Mouse (Mus musculus) lung, embryonic 16.5 days (tissue): ENCODE results near the gene Cep97. TPM values are rescaled to one million over a fixed set of nuclear protein-coding genes. Genes with fewer than 3 reads are reported as not detected.
A peak's percentile ranks its signal among the peaks of the same experiment; 100 is the strongest.

ENCODE experiments used
- ATAC-seq: fragments of 200-750 bp; cut with Nextera tagmentation; 2 replicates; pipeline ENCODE4 v1.8.0; 2017; ENCODE audit warnings: low read depth, mild to moderate bottlenecking, moderate library complexity
- H3K27ac ChIP-seq: fragments of 300-500 bp; sonication (generic); 2 replicates; pipeline ENCODE4 v1.5.1; 2014; ENCODE audit warnings: mild to moderate bottlenecking, control low read depth, low read length
- H3K27me3 ChIP-seq: fragments of 300-500 bp; sonication (generic); 2 replicates; pipeline ENCODE4 v1.6.1; 2014; ENCODE audit warnings: low read depth, low read length, mixed read lengths; ENCODE audit not compliant: control insufficient read depth, insufficient read depth
- H3K36me3 ChIP-seq: fragments of 300-500 bp; sonication (generic); 2 replicates; pipeline ENCODE4 v1.6.1; 2014; ENCODE audit warnings: low read length; ENCODE audit not compliant: control insufficient read depth, insufficient read depth
- H3K4me1 ChIP-seq: fragments of 300-500 bp; sonication (generic); replicated peaks from 2 replicates; pipeline ENCODE4 v1.6.1; 2014; ENCODE audit warnings: low read length, mixed read lengths; ENCODE audit not compliant: control insufficient read depth, insufficient read depth
- H3K4me2 ChIP-seq: fragments of 300-500 bp; sonication (generic); 2 replicates; pipeline ENCODE4 v1.6.1; 2014; ENCODE audit warnings: low read depth, low read length, control low read depth
- H3K4me3 ChIP-seq: fragments of 300-500 bp; sonication (generic); 2 replicates; pipeline ENCODE4 v1.5.1; 2014; ENCODE audit warnings: mild to moderate bottlenecking, low read length, control low read depth
- H3K9ac ChIP-seq: fragments of 300-500 bp; sonication (generic); 2 replicates; pipeline ENCODE4 v1.6.1; 2014; ENCODE audit warnings: low read length, control low read depth
- H3K9me3 ChIP-seq: fragments of 300-500 bp; sonication (generic); 2 replicates; pipeline ENCODE4 v1.6.1; 2016; ENCODE audit warnings: low read length; ENCODE audit not compliant: control insufficient read depth
- WGBS: fragments of 180-500 bp; shearing (Covaris S2); extraction: QIAGEN DNeasy Blood & Tissue Kit; methylation state at CpG from one replicate; pipeline ENCODE4 v1.1.7; 2014; 5-methylcytosine and 5-hydroxymethylcytosine counted together
- polyA plus RNA-seq: library from polyadenylated mRNA; unstranded; fragments of >200 nt; fragmentation: Nextera tagmentation; extraction: Ambion mirVana; gene quantifications from 2 replicates; pipeline ENCODE4 v1.2.1, GENCODE M21; 2015

Cep97 gene
- polyA plus RNA-seq, 1 experiment from 2014 or later = 11.0 TPM

- Histone ChIP-seq H3K9me3 (no peaks in the 10 kb centered on the region), H3K4me3 (peak overlapping the region; percentile 80), H3K36me3 (no peaks in the 10 kb centered on the region; the same call in 1 of the 2 replicates), H3K9ac (peak overlapping the region; percentile 80), H3K27me3 (no peaks in the 10 kb centered on the region), H3K4me2 (peak overlapping the region; percentile 88), H3K4me1 (peaks cover 7% of the 10 kb centered on the region), H3K27ac (peak overlapping the region; percentile 89)
- WGBS = 0% methylated on average over 4 of the region's 4 CpGs
- peak; percentile 68 for ATAC-seq
Observed at GRCm38 (mm10) chr16:55894536-55894892, 40.1 kb downstream of the Cep97 start.

- no peaks in the 10 kb centered on the region for H3K27me3 ChIP-seq
- peaks cover 7% of the 10 kb centered on the region for H3K4me1 ChIP-seq
- no peak for ATAC-seq
- WGBS = 56% methylated on average over 8 of the region's 8 CpGs
- no peak overlapping the region for H3K27ac ChIP-seq
- H3K4me3 ChIP-seq = peak overlapping the region; percentile 80; the same call in 1 of the 2 replicates
- no peaks in the 10 kb centered on the region; the same call in 1 of the 2 replicates for H3K36me3 ChIP-seq
- no peak overlapping the region for H3K9ac ChIP-seq
- no peaks in the 10 kb centered on the region for H3K9me3 ChIP-seq
- peak overlapping the region; percentile 88 for H3K4me2 ChIP-seq
Observed at GRCm38 (mm10) chr16:55893410-55894107, 41.1 kb downstream of the Cep97 start.

- Histone ChIP-seq H3K9ac (no peak overlapping the region), H3K4me3 (no peak overlapping the region), H3K4me2 (no peak overlapping the region), H3K27ac (no peak overlapping the region), H3K9me3 (no peaks in the 10 kb centered on the region), H3K27me3 (no peaks in the 10 kb centered on the region), H3K4me1 (peaks cover 7% of the 10 kb centered on the region), H3K36me3 (no peaks in the 10 kb centered on the region; the same call in 1 of the 2 replicates)
- 59% methylated on average over 6 of the region's 7 CpGs for WGBS
- no peak for ATAC-seq
Observed at GRCm38 (mm10) chr16:55892484-55892883, 42.2 kb downstream of the Cep97 start.

- Histone ChIP-seq H3K27ac (no peak overlapping the region), H3K36me3 (no peaks in the 10 kb centered on the region; the same call in 1 of the 2 replicates), H3K9me3 (no peaks in the 10 kb centered on the region), H3K4me2 (no peak overlapping the region), H3K4me1 (peaks cover 7% of the 10 kb centered on the region), H3K27me3 (no peaks in the 10 kb centered on the region), H3K9ac (no peak overlapping the region), H3K4me3 (no peak overlapping the region)
- 90% methylated on average over 7 of the region's 7 CpGs for WGBS
- ATAC-seq = no peak
Observed at GRCm38 (mm10) chr16:55891346-55891745, 43.3 kb downstream of the Cep97 start.

GRCm38 (mm10) chr16:55890346-55891136 lies 44.1 kb downstream of the Cep97 start:
- H3K4me3 ChIP-seq = no peak overlapping the region
- peaks cover 7% of the 10 kb centered on the region for H3K4me1 ChIP-seq
- H3K4me2 ChIP-seq = no peak overlapping the region
- 80% methylated on average over 19 of the region's 19 CpGs for WGBS
- no peaks in the 10 kb centered on the region for H3K27me3 ChIP-seq
- no peak overlapping the region for H3K27ac ChIP-seq
- no peaks in the 10 kb centered on the region for H3K9me3 ChIP-seq
- no peaks in the 10 kb centered on the region; the same call in 1 of the 2 replicates for H3K36me3 ChIP-seq
- no peak for ATAC-seq
- no peak overlapping the region for H3K9ac ChIP-seq

- Histone ChIP-seq H3K4me1 (peaks cover 4% of the 10 kb centered on the region; the same call in 1 of the 2 replicates), H3K27me3 (no peaks in the 10 kb centered on the region), H3K4me3 (no peak overlapping the region), H3K4me2 (no peak overlapping the region), H3K9ac (no peak overlapping the region), H3K36me3 (no peaks in the 10 kb centered on the region; the same call in 1 of the 2 replicates), H3K27ac (no peak overlapping the region), H3K9me3 (no peaks in the 10 kb centered on the region)
- ATAC-seq = no peak
- WGBS = 86% methylated on average over 3 of the region's 3 CpGs
Observed at GRCm38 (mm10) chr16:55889451-55889850, 45.2 kb downstream of the Cep97 start.

- no peaks in the 10 kb centered on the region for H3K27me3 ChIP-seq
- WGBS = 83% methylated on average over 3 of the region's 3 CpGs
- no peak overlapping the region for H3K4me2 ChIP-seq
- no peak overlapping the region for H3K4me3 ChIP-seq
- H3K27ac ChIP-seq = no peak overlapping the region
- no peak for ATAC-seq
- H3K9ac ChIP-seq = no peak overlapping the region
- H3K36me3 ChIP-seq = no peaks in the 10 kb centered on the region; the same call in 1 of the 2 replicates
- H3K9me3 ChIP-seq = no peaks in the 10 kb centered on the region
- no peaks in the 10 kb centered on the region for H3K4me1 ChIP-seq
Observed at GRCm38 (mm10) chr16:55888584-55888960, 46.1 kb downstream of the Cep97 start.

- no peak overlapping the region for H3K4me3 ChIP-seq
- 58% methylated on average over 7 of the region's 7 CpGs for WGBS
- H3K4me2 ChIP-seq = no peak overlapping the region
- H3K27ac ChIP-seq = no peak overlapping the region
- H3K27me3 ChIP-seq = no peaks in the 10 kb centered on the region
- 0 out of 2 replicates have a peak, but pooled peaks have one; percentile 20 for ATAC-seq
- H3K9ac ChIP-seq = no peak overlapping the region
- H3K36me3 ChIP-seq = no peaks in the 10 kb centered on the region; the same call in 1 of the 2 replicates
- H3K9me3 ChIP-seq = no peaks in the 10 kb centered on the region
- no peaks in the 10 kb centered on the region for H3K4me1 ChIP-seq
Observed at GRCm38 (mm10) chr16:55887814-55888583, 46.7 kb downstream of the Cep97 start.

- no peak overlapping the region for H3K4me2 ChIP-seq
- H3K4me3 ChIP-seq = no peak overlapping the region
- no peaks in the 10 kb centered on the region for H3K4me1 ChIP-seq
- no peak overlapping the region for H3K27ac ChIP-seq
- ATAC-seq = no peak
- 85% methylated on average over 11 of the region's 11 CpGs for WGBS
- no peaks in the 10 kb centered on the region for H3K27me3 ChIP-seq
- no peak overlapping the region for H3K9ac ChIP-seq
- no peaks in the 10 kb centered on the region for H3K9me3 ChIP-seq
- no peaks in the 10 kb centered on the region; the same call in 1 of the 2 replicates for H3K36me3 ChIP-seq
Observed at GRCm38 (mm10) chr16:55884246-55884645, 50.4 kb downstream of the Cep97 start.
